Mouse (Mus musculus): ENCODE data around the gene Rpl22.

GRCm38 (mm10) chr4:152332952-152333351 lies 7.4 kb downstream of the Rpl22 start:
- TF ChIP-seq CTCF (conservative IDR thresholded peaks at IDR 0.05 in 1 of 2, IDR thresholded peaks at IDR 0.05 in 1 of 2; ENCODE audit: low read depth in 2 of 2, low read length in 2 of 2) (peak; percentile 68 to 100), SMC3 (IDR thresholded peaks at IDR 0.05; ENCODE audit: low read depth, low read length) (peak; percentile 78), E2F4 (IDR thresholded peaks at IDR 0.05; ENCODE audit: insufficient replicate concordance, low read depth, low read length) (no peak), CHD1 (IDR thresholded peaks at IDR 0.05; ENCODE audit: low read depth, low read length) (no peak), SIN3A (IDR thresholded peaks at IDR 0.05; ENCODE audit: low read length) (no peak), NELFE (IDR thresholded peaks at IDR 0.05; ENCODE audit: low read depth, low read length) (peak; percentile 80; the same call in 1 of the 2 replicates), POLR2A (IDR thresholded peaks at IDR 0.05; ENCODE audit: low read depth, low read length) (no peak; the same call in 1 of the 2 replicates), RAD21 (IDR thresholded peaks at IDR 0.05; ENCODE audit: low read depth, low read length) (peak; percentile 42)
